Mouse (Mus musculus) natural killer cell, adult 2 months (primary cell): Measurements from ENCODE around the gene Lce3a.

ENCODE experiments used
- DNase-seq, 2 experiments: peaks; one replicate each; pipeline ENCODE4 v3.0.0; 2022; ENCODE audit warnings: low spot score in 2 of 2

The Lce3a gene

DNA sequence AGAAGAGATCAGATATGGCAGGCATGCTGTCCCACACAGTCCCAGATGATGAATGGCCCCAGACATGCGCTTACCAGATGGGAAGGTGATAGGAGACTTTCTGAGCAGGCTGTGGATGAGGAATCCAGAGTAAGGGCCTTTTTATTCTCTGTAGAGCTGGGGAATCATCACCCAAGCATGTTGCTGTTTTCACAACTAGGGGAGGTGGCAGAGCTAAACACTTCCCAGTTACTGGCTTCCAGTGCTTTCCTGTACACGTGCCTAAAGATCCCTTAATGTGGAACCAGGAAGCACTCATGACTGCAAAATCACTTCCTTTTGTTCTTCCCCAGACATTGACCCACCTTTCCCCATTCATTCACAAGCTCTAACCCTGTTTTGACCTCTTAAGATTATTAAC, at the start of gene Lce3a:
TSS of gene Lce3a (minus strand) at position 101 of the 400 bp plus-strand sequence.
- no peak for DNase-seq

DNA sequence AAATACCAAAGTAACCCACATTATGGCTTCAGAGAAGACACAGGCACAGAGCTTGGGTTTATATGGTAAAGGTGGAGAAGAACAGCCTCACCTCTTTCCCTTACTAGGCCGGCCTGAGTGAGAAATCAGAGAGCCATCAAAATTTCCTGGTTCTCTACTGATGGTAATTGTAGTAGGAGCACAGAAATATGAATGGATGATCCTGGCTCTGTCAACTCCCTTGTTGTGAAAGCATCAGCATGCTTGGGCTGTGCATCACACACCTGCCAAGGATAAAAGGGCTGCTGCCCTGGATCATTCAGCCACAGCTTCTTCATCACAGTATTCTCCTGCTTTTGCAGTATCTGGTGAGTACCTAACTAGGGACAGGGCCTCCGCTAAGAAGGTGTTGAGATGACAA, 40.7 kb upstream of the Lce3a start, which contains the start of gene Lce3e:
TSS of gene Lce3e (plus strand) at position 301 of the 400 bp plus-strand sequence.
- no peak for DNase-seq

DNA sequence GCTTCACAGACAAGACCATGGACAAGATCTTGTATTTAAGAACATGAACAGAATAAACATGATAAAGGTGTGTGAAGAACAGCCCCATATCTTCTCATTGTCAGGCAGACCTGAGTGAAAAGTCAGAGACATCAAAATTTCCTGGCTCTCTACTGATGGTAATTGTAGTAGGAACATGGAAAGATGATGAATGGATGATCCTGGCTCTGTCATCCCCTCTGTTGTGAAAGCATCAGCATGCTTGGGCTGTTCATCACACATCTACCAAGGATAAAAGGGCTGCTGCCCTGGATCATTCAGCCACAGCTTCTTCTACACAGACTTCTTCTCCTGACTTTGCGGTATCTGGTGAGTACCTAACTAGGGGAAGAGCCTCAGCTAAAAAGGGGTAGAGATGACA, 31.1 kb upstream of the Lce3a start, which contains the start of gene Lce3d:
TSS of gene Lce3d (plus strand) at position 301 of the 400 bp plus-strand sequence.
- no peak for DNase-seq

DNA sequence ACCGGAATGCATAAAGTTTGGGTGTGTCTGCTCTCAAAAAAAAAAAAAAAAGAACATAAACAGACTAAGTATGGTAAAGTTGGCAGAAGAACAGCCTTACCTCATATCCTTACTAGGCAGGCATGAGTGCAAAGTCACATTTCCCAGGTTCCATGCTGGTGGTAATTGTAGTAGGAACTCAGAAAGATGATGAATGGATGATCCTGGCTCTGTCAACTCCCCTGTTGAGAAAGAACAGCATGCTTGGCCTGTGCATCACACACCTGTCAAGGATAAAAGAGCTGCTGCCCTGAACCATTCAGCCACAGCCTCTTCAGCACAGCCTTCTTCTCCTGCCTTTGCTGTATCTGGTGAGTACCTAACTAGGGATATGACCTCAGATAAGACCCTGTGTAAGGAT, 18.2 kb upstream of the Lce3a start, which contains the start of gene Lce3c:
TSS of gene Lce3c (plus strand) at position 301 of the 400 bp plus-strand sequence.
- no peak for DNase-seq

DNA sequence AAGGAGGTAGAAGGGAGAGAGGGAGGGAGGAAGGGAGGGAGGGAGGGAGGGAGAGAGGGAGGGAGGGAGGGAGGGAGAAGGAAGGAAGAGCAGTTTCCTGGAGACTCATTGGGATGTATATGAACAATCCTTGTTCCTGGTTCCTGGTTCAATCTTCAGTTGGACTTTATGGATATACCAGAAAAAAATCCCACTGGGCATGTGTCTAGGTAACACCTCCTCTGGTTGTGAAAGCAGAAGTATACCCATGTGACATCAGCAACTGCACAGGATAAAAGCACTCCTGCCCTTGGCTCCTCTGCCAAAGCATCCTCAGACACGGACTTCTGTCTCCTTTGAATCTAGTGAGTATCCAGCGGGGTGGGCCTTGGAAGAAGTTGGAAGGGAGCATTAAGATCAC, 6.6 kb upstream of the Lce3a start, which contains the start of gene Lce3b:
TSS of gene Lce3b (plus strand) at position 301 of the 400 bp plus-strand sequence.
- DNase-seq, result no peak

DNA sequence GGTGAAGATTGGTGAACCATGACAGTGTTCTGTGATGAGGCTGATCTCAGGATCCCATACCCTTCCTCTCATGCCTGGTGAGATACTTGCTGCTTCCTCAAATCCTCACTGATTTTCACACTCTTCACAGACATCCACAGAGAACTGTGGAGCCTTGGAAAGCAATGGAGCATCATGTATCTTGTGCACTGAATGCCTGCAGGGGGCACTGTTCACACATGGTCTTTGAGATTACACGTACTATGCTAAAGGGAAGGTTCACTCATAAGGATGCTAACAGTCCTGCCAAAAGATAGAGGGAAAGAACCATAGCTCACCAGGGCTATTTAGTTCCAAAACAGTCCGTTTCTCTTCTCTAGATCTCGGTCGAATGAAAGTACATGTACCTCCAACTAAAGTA, 5.7 kb downstream of the Lce3a start:
- DNase-seq, result no peak

GRCm38 (mm10) chr3:92907571-92907970, 18.5 kb downstream of the Lce3a start:
- DNase-seq, result no peak

DNA sequence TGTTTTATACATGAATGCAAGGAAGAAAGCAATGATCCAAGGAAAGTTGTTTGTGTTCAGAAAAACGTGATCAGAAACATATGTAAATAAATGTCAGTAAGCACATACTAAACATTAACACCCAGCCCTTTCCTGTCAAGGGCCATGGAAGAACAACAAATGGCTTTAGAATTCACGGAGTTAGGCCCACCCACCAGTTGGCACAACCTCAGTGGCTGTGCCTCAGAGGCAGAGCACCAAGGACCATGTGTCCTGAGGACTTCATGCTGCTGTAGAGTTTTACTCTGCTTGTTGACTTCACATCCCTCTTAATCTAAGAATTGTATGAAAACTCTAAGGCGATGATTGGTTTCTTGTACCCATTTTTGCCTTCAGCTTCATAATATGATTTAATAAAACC, 20.8 kb downstream of the Lce3a start:
- no peak for DNase-seq

- DNase-seq, result no peak
These were observed 22.4 kb downstream of the Lce3a start for GRCm38 (mm10) chr3:92903640-92904039.

DNA sequence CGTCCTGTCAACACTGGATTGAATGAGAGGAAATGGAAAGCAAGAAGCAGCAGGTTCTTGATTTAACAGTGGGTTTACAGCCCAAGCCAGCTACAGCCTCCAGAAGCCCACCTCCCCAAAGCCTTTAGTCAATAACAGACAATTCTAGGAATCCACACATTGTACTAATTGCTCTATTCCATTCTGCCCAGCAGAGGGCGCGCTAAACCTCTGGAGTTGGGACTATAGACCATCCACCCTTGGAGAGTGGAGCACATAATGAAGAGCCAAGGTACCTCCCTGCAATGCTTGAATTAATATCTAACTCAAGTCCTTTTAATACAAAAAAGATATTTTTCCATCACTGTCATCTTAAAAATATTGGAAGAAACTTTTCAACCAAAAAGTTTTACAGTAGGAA, 23.0 kb downstream of the Lce3a start:
- DNase-seq, result no peak

- no peak for DNase-seq
These were observed 31.5 kb downstream of the Lce3a start for GRCm38 (mm10) chr3:92894489-92894888.

DNA sequence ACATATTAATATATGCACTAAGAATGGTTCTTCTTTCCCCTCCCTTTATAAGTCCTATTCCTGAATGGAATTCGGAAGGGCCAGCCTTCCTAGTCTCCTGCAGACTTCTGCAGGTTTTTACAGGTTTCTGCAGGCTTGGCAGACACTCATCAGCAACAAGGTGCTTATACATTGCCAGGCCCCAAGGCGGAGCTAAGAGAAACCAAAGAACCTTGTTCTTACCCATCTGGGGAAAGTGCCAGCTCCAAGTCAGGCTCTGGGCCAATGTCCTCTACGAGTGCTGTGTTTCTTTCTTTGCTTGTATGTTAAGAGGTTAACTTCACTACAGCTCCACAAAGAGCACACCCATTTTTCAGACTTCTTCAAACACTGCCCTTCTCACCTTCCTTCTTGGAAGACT, 32.0 kb downstream of the Lce3a start:
- no peak for DNase-seq
